Mouse (Mus musculus): ENCODE data around the gene Pdp2. TPM values are rescaled to one million over a fixed set of nuclear protein-coding genes. Genes with fewer than 3 reads are reported as not detected.

The Pdp2 gene
- polyA plus RNA-seq, 1 experiment from 2014 or later: 18.7 TPM

DNA sequence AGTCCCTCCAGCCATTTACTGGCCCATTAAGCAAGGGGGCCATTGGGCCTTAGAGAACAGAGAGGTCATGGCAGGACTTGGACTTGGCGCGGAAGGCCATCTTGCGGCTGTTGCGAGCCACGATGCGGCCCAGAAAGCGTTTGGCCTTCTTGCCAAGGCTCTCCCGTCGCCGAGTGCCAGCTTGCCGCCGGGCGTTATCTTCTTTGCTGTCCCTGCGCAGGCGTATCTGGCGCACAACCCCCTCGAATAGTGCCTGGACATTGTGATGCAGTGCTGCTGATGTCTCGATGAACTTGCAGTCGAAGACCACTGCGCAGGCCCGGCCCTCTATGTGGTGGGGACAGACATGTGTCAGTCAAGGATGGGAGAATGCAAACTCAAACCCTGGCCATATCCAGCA lies 37.2 kb downstream of the Pdp2 start:
- Histone ChIP-seq H3K4me2 (no peak overlapping the region), H3K9ac (no peak overlapping the region), H3K36me3 (0 out of 2 replicates have a peak, but pooled peaks cover 4% of the 10 kb centered on the region), H3K4me3 (replicated peaks) (no peak overlapping the region), H3K27ac (no peak overlapping the region), H3K9me3 (replicated peaks) (no peaks in the 10 kb centered on the region), H3K4me1 (peaks cover 34% of the 10 kb centered on the region), H3K27me3 (peaks cover 16% of the 10 kb centered on the region)
- WGBS: 94% methylated on average over 21 of the region's 21 CpGs
- ATAC-seq (replicated peaks; ENCODE audit: low FRiP score): no peak

GRCm38 (mm10) chr8:104629306-104630110 lies 38.3 kb downstream of the Pdp2 start:
- peak overlapping the region; percentile 47 for H3K4me3 ChIP-seq (replicated peaks)
- peaks cover 33% of the 10 kb centered on the region for H3K4me1 ChIP-seq
- peaks cover 16% of the 10 kb centered on the region for H3K27me3 ChIP-seq
- no peak overlapping the region for H3K27ac ChIP-seq
- no peaks in the 10 kb centered on the region for H3K9me3 ChIP-seq (replicated peaks)
- no peak overlapping the region for H3K9ac ChIP-seq
- H3K4me2 ChIP-seq: peak overlapping the region; percentile 77
- 75% methylated on average over 22 of the region's 22 CpGs for WGBS
- 0 out of 2 replicates have a peak, but pooled peaks cover 4% of the 10 kb centered on the region for H3K36me3 ChIP-seq
- no peak for ATAC-seq (replicated peaks; ENCODE audit: low FRiP score)

DNA sequence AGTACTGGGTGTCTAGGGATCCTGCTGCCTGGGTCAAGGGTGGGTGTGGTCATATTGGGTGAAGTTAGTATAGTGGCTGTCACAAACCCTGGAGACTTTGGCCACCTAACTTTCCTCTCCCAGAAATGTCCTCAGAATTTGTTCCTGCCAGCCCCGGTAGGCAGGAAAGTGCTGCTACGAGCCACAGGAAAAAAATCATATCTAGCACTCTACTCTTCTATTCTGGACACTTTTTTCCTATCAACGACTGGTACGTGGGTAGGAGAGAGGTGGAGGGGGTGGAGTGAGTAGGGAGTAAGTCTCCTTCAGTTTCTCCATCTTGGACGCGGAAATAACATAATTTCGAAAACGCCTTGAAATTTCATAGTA lies 38.8 kb downstream of the Pdp2 start:
- ATAC-seq (replicated peaks; ENCODE audit: low FRiP score): 0 out of 2 replicates have a peak, but pooled peaks have one; percentile 12
- Histone ChIP-seq H3K9ac (no peak overlapping the region), H3K27me3 (peaks cover 16% of the 10 kb centered on the region), H3K9me3 (replicated peaks) (no peaks in the 10 kb centered on the region), H3K4me1 (peaks cover 28% of the 10 kb centered on the region), H3K4me3 (replicated peaks) (peak overlapping the region; percentile 47), H3K4me2 (peak overlapping the region; percentile 77), H3K27ac (no peak overlapping the region), H3K36me3 (peaks cover 8% of the 10 kb centered on the region; the same call in 1 of the 2 replicates)
- 38% methylated on average over 8 of the region's 8 CpGs for WGBS

GRCm38 (mm10) chr8:104630574-104630973 lies 39.3 kb downstream of the Pdp2 start:
- H3K4me2 ChIP-seq: peak overlapping the region; percentile 77
- peak overlapping the region; percentile 47 for H3K4me3 ChIP-seq (replicated peaks)
- peak overlapping the region; percentile 46 for H3K9ac ChIP-seq
- WGBS: 1% methylated on average over 36 of the region's 36 CpGs
- ATAC-seq (replicated peaks; ENCODE audit: low FRiP score): peak; percentile 20; the same call in 1 of the 2 replicates
- peaks cover 12% of the 10 kb centered on the region; the same call in 1 of the 2 replicates for H3K36me3 ChIP-seq
- no peaks in the 10 kb centered on the region for H3K9me3 ChIP-seq (replicated peaks)
- H3K4me1 ChIP-seq: peaks cover 28% of the 10 kb centered on the region
- H3K27me3 ChIP-seq: peaks cover 16% of the 10 kb centered on the region
- peak overlapping the region; percentile 37; the same call in 1 of the 2 replicates for H3K27ac ChIP-seq

DNA sequence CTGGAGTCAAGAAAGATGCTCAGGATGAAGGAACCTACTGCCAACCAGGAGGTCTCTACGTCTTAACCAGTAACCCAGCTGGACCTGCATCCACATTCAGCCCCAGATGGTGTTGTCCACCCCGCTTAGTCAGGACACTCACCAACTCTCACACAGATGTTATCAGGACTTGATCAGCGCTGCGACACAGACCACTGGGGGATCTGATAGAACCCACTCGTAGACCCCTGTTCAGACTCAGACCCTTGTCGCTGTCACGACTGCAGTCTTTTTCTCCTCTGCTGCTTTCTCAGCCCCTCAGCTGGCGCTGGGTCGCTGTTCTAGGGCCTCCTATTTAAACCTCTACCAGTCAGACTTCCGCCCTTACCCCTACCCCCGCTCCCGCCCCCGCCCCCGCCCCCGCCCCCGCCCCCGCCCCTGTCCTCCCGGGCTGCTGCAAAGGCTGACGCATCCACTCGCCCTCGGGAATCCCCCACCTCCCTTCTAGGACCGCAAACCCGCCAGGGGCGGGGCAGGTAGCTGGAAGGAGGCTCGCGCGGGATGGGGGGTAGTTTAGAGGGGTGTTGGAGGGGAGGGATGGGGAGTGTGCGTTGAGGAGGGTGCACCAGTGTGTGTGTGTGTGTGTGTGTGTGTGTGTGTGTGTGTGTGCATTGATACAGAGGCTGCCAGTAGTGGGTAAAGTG lies 39.9 kb downstream of the Pdp2 start, which contains the start of gene Rrad:
Rrad (minus strand) TSS at position 347 of the 683 bp plus-strand sequence.
- Histone ChIP-seq H3K9me3 (replicated peaks) (no peaks in the 10 kb centered on the region), H3K4me1 (peaks cover 28% of the 10 kb centered on the region), H3K9ac (peak within 1 kb of the TSS; percentile 46), H3K4me3 (replicated peaks) (peak within 1 kb of the TSS; percentile 47), H3K27ac (peak within 1 kb of the TSS; percentile 37), H3K4me2 (peak within 1 kb of the TSS; percentile 77), H3K27me3 (peaks cover 16% of the 10 kb centered on the region), H3K36me3 (peaks cover 18% of the 10 kb centered on the region; the same call in 1 of the 2 replicates)
- WGBS: under 1% methylated on average over 26 of the region's 28 CpGs
- ATAC-seq (replicated peaks; ENCODE audit: low FRiP score): peak; percentile 76

DNA sequence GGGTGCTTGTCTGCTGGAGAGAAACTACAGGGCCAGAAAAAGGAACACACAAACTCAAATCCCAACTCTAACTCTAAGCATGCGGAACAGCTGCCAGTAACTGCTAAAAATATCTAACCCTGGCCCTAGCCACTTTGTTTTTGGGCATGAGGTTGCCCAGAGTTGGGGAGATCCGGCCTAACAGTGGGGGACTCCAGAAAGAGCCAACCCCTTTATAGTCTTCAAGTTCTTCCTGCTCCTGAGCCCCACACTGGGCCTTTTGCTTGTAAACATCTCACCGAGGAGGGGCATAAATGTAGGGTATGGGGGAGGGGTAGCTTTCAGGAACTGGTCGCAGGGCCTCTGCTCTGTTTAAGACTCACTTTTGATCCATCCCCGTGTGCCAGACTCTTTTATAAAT lies 40.7 kb downstream of the Pdp2 start:
- Histone ChIP-seq H3K27ac (peak overlapping the region; percentile 37; the same call in 1 of the 2 replicates), H3K9ac (no peak overlapping the region)
- ATAC-seq (replicated peaks; ENCODE audit: low FRiP score): no peak

GRCm38 (mm10) chr8:104632486-104632885 lies 41.2 kb downstream of the Pdp2 start:
- Histone ChIP-seq H3K9me3 (replicated peaks) (no peaks in the 10 kb centered on the region), H3K4me1 (peaks cover 28% of the 10 kb centered on the region), H3K9ac (no peak overlapping the region), H3K27ac (peak overlapping the region; percentile 37; the same call in 1 of the 2 replicates), H3K4me3 (replicated peaks) (no peak overlapping the region), H3K36me3 (peaks cover 19% of the 10 kb centered on the region; the same call in 1 of the 2 replicates), H3K27me3 (peaks cover 16% of the 10 kb centered on the region), H3K4me2 (no peak overlapping the region)
- 76% methylated on average over 6 of the region's 6 CpGs for WGBS
- ATAC-seq (replicated peaks; ENCODE audit: low FRiP score): no peak

More for the DNA sequence above, 40.7 kb downstream of the Pdp2 start:
- peak overlapping the region; percentile 77 for H3K4me2 ChIP-seq
- no peaks in the 10 kb centered on the region for H3K9me3 ChIP-seq (replicated peaks)
- WGBS: 30% methylated on average over 5 of the region's 5 CpGs
- H3K4me3 ChIP-seq (replicated peaks): no peak overlapping the region
- H3K27me3 ChIP-seq: peaks cover 16% of the 10 kb centered on the region
- H3K4me1 ChIP-seq: peaks cover 28% of the 10 kb centered on the region
- peaks cover 19% of the 10 kb centered on the region; the same call in 1 of the 2 replicates for H3K36me3 ChIP-seq

DNA sequence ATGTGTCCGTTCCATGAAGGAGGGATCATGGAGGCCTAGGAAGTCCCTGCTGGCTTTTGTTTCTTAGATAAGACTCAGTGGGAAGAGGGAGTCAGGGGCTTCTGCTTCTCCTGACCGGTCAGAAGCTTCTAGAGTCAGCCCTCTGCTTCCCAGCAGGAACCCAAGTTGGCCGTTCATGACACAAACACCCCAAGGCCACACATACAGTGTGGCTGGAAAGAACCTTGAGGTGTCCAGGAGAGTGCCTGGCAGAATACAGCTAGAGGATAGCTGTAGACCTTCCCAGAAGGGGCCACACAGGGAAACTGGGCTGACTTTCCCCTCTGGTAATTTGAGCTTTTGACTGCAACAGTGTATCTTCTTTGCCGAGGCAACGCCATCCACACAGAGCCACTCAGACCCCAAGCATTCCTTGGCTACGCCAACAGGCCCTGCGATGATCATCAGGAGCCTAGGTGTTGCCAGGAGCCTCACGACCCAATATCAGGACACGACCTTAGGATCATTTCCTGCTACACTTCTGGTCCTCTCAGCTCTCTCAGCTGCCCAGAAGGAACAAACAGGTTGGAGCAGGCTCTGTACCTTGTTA lies 42.0 kb downstream of the Pdp2 start:
- Histone ChIP-seq H3K4me2 (no peak overlapping the region), H3K36me3 (peaks cover 23% of the 10 kb centered on the region), H3K9me3 (replicated peaks) (no peaks in the 10 kb centered on the region), H3K27ac (no peak overlapping the region), H3K9ac (no peak overlapping the region), H3K4me1 (peaks cover 28% of the 10 kb centered on the region), H3K27me3 (peaks cover 16% of the 10 kb centered on the region), H3K4me3 (replicated peaks) (no peak overlapping the region)
- 48% methylated on average over 9 of the region's 9 CpGs for WGBS
- ATAC-seq (replicated peaks; ENCODE audit: low FRiP score): no peak

DNA sequence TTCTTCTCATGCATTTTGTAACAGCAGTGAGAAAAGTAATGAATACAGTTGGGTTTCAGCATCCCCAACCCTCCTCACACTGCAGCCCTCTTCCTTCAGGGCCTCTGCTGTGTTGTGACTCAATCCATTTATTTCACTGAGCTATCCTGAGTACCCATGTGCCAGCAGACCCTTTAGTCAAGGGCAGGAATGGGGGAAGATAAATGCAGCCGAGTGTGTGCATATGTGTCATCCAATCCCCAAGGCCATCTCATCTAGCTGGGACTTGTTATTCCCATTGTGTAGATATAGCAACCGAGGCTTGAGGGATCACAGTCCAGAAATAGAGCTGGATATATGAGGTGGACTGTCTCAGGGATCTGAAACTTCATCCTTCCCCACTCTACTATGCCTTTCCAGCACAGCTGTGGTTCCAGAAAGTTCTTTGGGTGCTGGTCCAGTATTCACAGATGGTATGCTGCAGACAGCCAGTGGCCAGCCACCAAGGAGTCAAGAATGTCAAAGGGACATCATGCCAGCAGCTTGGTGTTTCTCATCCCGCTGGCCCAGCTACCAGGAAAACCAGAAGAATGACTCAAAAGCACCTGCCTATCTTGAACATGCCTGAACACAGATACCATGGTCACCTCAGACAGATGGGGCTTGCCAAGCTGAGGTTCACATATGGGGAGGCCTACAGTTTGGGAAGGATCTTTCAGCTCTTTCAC lies 43.9 kb downstream of the Pdp2 start:
- no peak overlapping the region for H3K9ac ChIP-seq
- ATAC-seq (replicated peaks; ENCODE audit: low FRiP score): no peak
- peaks cover 7% of the 10 kb centered on the region for H3K27me3 ChIP-seq
- no peak overlapping the region for H3K27ac ChIP-seq
- peaks cover 21% of the 10 kb centered on the region for H3K4me1 ChIP-seq
- no peak overlapping the region for H3K4me3 ChIP-seq (replicated peaks)
- no peaks in the 10 kb centered on the region for H3K9me3 ChIP-seq (replicated peaks)
- H3K4me2 ChIP-seq: no peak overlapping the region
- 92% methylated on average over 3 of the region's 3 CpGs for WGBS
- H3K36me3 ChIP-seq: peaks cover 38% of the 10 kb centered on the region

- WGBS: 85% methylated on average over 6 of the region's 6 CpGs
- no peak overlapping the region for H3K4me2 ChIP-seq
- no peak for ATAC-seq (replicated peaks; ENCODE audit: low FRiP score)
- H3K27me3 ChIP-seq: no peaks in the 10 kb centered on the region
- H3K9ac ChIP-seq: no peak overlapping the region
- no peak overlapping the region for H3K27ac ChIP-seq
- H3K9me3 ChIP-seq (replicated peaks): no peaks in the 10 kb centered on the region
- peaks cover 18% of the 10 kb centered on the region for H3K4me1 ChIP-seq
- H3K4me3 ChIP-seq (replicated peaks): no peak overlapping the region
- peaks cover 38% of the 10 kb centered on the region for H3K36me3 ChIP-seq
Observed at GRCm38 (mm10) chr8:104638010-104638409, 46.8 kb downstream of the Pdp2 start.

- Histone ChIP-seq H3K4me2 (peak overlapping the region; percentile 89), H3K27me3 (no peaks in the 10 kb centered on the region), H3K36me3 (peaks cover 34% of the 10 kb centered on the region), H3K4me1 (peaks cover 18% of the 10 kb centered on the region), H3K4me3 (replicated peaks) (peak overlapping the region; percentile 92), H3K9ac (peak overlapping the region; percentile 90), H3K27ac (no peak overlapping the region), H3K9me3 (replicated peaks) (no peaks in the 10 kb centered on the region)
- ATAC-seq (replicated peaks; ENCODE audit: low FRiP score): no peak
- 88% methylated on average over 7 of the region's 7 CpGs for WGBS
Observed at GRCm38 (mm10) chr8:104640241-104640640, 49.0 kb downstream of the Pdp2 start.

All from kidney, embryonic 15.5 days (tissue).